Mouse (Mus musculus): ENCODE results near the gene Lin7a. TPM values are rescaled to one million over a fixed set of nuclear protein-coding genes. Genes with fewer than 3 reads are reported as not detected.

Lin7a gene
- 12.7 and 16.8 TPM in 2 replicates for polyA plus RNA-seq (2015; fragmentation: Nextera tagmentation; extraction: Ambion mirVana)

- H3K27me3 ChIP-seq: 0 out of 2 replicates have a peak, but pooled peaks cover 4% of the 10 kb centered on the region
- peak within 1 kb of the TSS; percentile 73 for H3K27ac ChIP-seq (replicated peaks)
- H3K4me1 ChIP-seq: peaks cover 13% of the 10 kb centered on the region; the same call in 1 of the 2 replicates
- H3K4me3 ChIP-seq: peak within 1 kb of the TSS; percentile 80
- no peaks in the 10 kb centered on the region for H3K9me3 ChIP-seq
- peak within 1 kb of the TSS; percentile 72 for H3K9ac ChIP-seq (replicated peaks)
- 2% methylated on average over 38 of the region's 38 CpGs for WGBS
- ATAC-seq (replicated peaks): peak; percentile 79
- H3K4me2 ChIP-seq (replicated peaks): peak within 1 kb of the TSS; percentile 83
- H3K36me3 ChIP-seq: no peaks in the 10 kb centered on the region
These were observed at the start of gene Lin7a for GRCm38 (mm10) chr10:107271321-107272130. Gene Lin7a (plus strand): TSS chr10:107271686.

- Histone ChIP-seq H3K9ac (replicated peaks) (no peak overlapping the region), H3K27ac (replicated peaks) (no peak overlapping the region), H3K4me1 (no peaks in the 10 kb centered on the region), H3K9me3 (no peaks in the 10 kb centered on the region), H3K4me3 (no peak overlapping the region), H3K27me3 (no peaks in the 10 kb centered on the region), H3K4me2 (replicated peaks) (no peak overlapping the region), H3K36me3 (no peaks in the 10 kb centered on the region)
- 86% methylated on average over 2 of the region's 2 CpGs for WGBS
- no peak for ATAC-seq (replicated peaks)
These were observed 49.8 kb upstream of the Lin7a start for GRCm38 (mm10) chr10:107221726-107222125.

- ATAC-seq (replicated peaks): no peak
- Histone ChIP-seq H3K9ac (replicated peaks) (no peak overlapping the region), H3K36me3 (no peaks in the 10 kb centered on the region), H3K4me1 (no peaks in the 10 kb centered on the region), H3K9me3 (no peaks in the 10 kb centered on the region), H3K4me3 (no peak overlapping the region), H3K27ac (replicated peaks) (no peak overlapping the region), H3K27me3 (no peaks in the 10 kb centered on the region), H3K4me2 (replicated peaks) (no peak overlapping the region)
- 81% methylated on average over 8 of the region's 8 CpGs for WGBS
These were observed 48.9 kb upstream of the Lin7a start for GRCm38 (mm10) chr10:107222406-107223185.

- no peaks in the 10 kb centered on the region for H3K4me1 ChIP-seq
- no peak overlapping the region for H3K4me2 ChIP-seq (replicated peaks)
- WGBS: 92% methylated on average over 3 of the region's 3 CpGs
- H3K27ac ChIP-seq (replicated peaks): no peak overlapping the region
- H3K9ac ChIP-seq (replicated peaks): no peak overlapping the region
- H3K36me3 ChIP-seq: no peaks in the 10 kb centered on the region
- no peaks in the 10 kb centered on the region for H3K9me3 ChIP-seq
- no peak for ATAC-seq (replicated peaks)
- H3K27me3 ChIP-seq: no peaks in the 10 kb centered on the region
- no peak overlapping the region for H3K4me3 ChIP-seq
These were observed 48.4 kb upstream of the Lin7a start for GRCm38 (mm10) chr10:107223186-107223440.

- ATAC-seq (replicated peaks): no peak
- Histone ChIP-seq H3K9ac (replicated peaks) (no peak overlapping the region), H3K36me3 (no peaks in the 10 kb centered on the region), H3K27me3 (no peaks in the 10 kb centered on the region), H3K27ac (replicated peaks) (no peak overlapping the region), H3K4me2 (replicated peaks) (no peak overlapping the region), H3K4me1 (no peaks in the 10 kb centered on the region), H3K4me3 (no peak overlapping the region), H3K9me3 (no peaks in the 10 kb centered on the region)
- 89% methylated on average over 3 of the region's 3 CpGs for whole genome bisulfite sequencing
These were observed 47.7 kb upstream of the Lin7a start for GRCm38 (mm10) chr10:107223821-107224220.

- ATAC-seq (replicated peaks): no peak
- no peaks in the 10 kb centered on the region for H3K36me3 ChIP-seq
- no peak overlapping the region for H3K27ac ChIP-seq (replicated peaks)
- no peaks in the 10 kb centered on the region for H3K9me3 ChIP-seq
- H3K4me2 ChIP-seq (replicated peaks): no peak overlapping the region
- H3K4me3 ChIP-seq: no peak overlapping the region
- H3K4me1 ChIP-seq: no peaks in the 10 kb centered on the region
- no peak overlapping the region for H3K9ac ChIP-seq (replicated peaks)
- no peaks in the 10 kb centered on the region for H3K27me3 ChIP-seq
- WGBS: 86% methylated on average over 6 of the region's 6 CpGs
These were observed 46.7 kb upstream of the Lin7a start for GRCm38 (mm10) chr10:107224596-107225330.

- Histone ChIP-seq H3K36me3 (no peaks in the 10 kb centered on the region), H3K4me2 (replicated peaks) (no peak overlapping the region), H3K27me3 (no peaks in the 10 kb centered on the region), H3K9me3 (no peaks in the 10 kb centered on the region), H3K4me1 (no peaks in the 10 kb centered on the region), H3K9ac (replicated peaks) (no peak overlapping the region), H3K27ac (replicated peaks) (no peak overlapping the region), H3K4me3 (no peak overlapping the region)
- WGBS: 75% methylated on average over 4 of the region's 4 CpGs
- no peak for ATAC-seq (replicated peaks)
These were observed 46.1 kb upstream of the Lin7a start for GRCm38 (mm10) chr10:107225331-107225835.

- Histone ChIP-seq H3K9ac (replicated peaks) (no peak overlapping the region), H3K4me2 (replicated peaks) (no peak overlapping the region), H3K27ac (replicated peaks) (no peak overlapping the region), H3K27me3 (no peaks in the 10 kb centered on the region), H3K4me3 (no peak overlapping the region), H3K4me1 (no peaks in the 10 kb centered on the region), H3K36me3 (no peaks in the 10 kb centered on the region), H3K9me3 (no peaks in the 10 kb centered on the region)
- no peak for ATAC-seq (replicated peaks)
- 91% methylated on average over 4 of the region's 4 CpGs for WGBS
These were observed 45.6 kb upstream of the Lin7a start for GRCm38 (mm10) chr10:107225871-107226270.

GRCm38 (mm10) chr10:107227901-107228300 is 43.6 kb upstream of the Lin7a start:
- Histone ChIP-seq H3K27ac (replicated peaks) (no peak overlapping the region), H3K4me1 (no peaks in the 10 kb centered on the region), H3K9ac (replicated peaks) (no peak overlapping the region), H3K36me3 (no peaks in the 10 kb centered on the region), H3K27me3 (no peaks in the 10 kb centered on the region), H3K4me3 (no peak overlapping the region), H3K4me2 (replicated peaks) (no peak overlapping the region), H3K9me3 (no peaks in the 10 kb centered on the region)
- WGBS: 100% methylated on average over 1 of the region's 1 CpGs
- no peak for ATAC-seq (replicated peaks)

- ATAC-seq (replicated peaks): no peak
- H3K36me3 ChIP-seq: no peaks in the 10 kb centered on the region
- H3K9me3 ChIP-seq: no peaks in the 10 kb centered on the region
- no peaks in the 10 kb centered on the region for H3K4me1 ChIP-seq
- H3K4me2 ChIP-seq (replicated peaks): no peak overlapping the region
- no peak overlapping the region for H3K27ac ChIP-seq (replicated peaks)
- no peak overlapping the region for H3K9ac ChIP-seq (replicated peaks)
- WGBS: 80% methylated on average over 5 of the region's 5 CpGs
- no peaks in the 10 kb centered on the region for H3K27me3 ChIP-seq
- no peak overlapping the region for H3K4me3 ChIP-seq
These were observed 42.7 kb upstream of the Lin7a start for GRCm38 (mm10) chr10:107228776-107229175.

GRCm38 (mm10) chr10:107229416-107229815 is 42.1 kb upstream of the Lin7a start:
- Histone ChIP-seq H3K9ac (replicated peaks) (no peak overlapping the region), H3K4me2 (replicated peaks) (no peak overlapping the region), H3K36me3 (no peaks in the 10 kb centered on the region), H3K4me3 (no peak overlapping the region), H3K9me3 (no peaks in the 10 kb centered on the region), H3K4me1 (no peaks in the 10 kb centered on the region), H3K27me3 (no peaks in the 10 kb centered on the region), H3K27ac (replicated peaks) (no peak overlapping the region)
- no peak for ATAC-seq (replicated peaks)
- 60% methylated on average over 3 of the region's 3 CpGs for WGBS

Data from forebrain, embryonic 15.5 days (tissue).